Mouse (Mus musculus): ENCODE results near the gene Gm20388.

- TF ChIP-seq POLR2A (IDR thresholded peaks at IDR 0.05; ENCODE audit: borderline replicate concordance, insufficient read depth, low read length) (no peak), CTCF (IDR thresholded peaks at IDR 0.05; ENCODE audit: borderline replicate concordance, insufficient read depth, low read depth, low read length) (no peak)
These were observed 825.8 kb downstream of the Gm20388 start for GRCm38 (mm10) chr8:120736486-120736885.
